ENCODE assay signal across 8 mouse cellular contexts in the genomic region with DNA sequence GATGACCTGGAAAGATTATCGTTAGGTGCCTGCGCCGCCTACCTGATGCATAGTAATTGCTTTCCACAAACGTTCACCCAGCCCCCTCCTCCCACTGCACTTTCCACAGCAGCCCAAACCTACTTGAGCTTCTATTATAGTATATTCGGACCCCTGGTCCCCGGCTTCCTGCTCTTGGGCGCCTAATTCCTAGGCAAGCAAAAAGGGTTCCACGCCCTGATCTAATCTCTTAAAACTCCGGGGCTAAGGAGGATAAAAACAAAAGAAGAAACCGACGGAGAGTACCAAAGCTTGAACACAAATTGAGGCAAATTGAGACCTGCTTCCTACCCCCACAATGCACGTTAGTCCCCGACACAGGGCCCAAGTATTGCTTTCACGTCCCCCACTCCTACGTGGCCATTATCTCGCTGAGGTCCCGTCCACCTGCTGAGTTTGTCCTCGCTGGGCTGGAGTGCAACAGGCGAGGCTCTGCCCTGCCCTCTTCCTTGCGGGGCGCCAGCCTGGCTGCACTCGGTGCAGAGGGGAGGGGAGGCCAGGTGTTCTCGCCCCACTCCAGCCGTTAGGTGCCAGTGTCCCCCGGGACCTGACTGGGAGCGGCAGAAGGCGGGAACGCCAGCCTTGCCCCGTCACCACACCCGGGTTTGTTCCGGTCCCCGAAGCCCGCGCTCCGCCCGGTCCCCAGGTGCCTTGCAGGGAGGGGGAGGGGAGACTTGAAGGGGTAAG. TPM values are rescaled to one million over a fixed set of nuclear protein-coding genes. Genes with fewer than 3 reads are reported as not detected.
DNase-seq lines count a peak whose midpoint lies in the region; ATAC-seq and TF ChIP-seq lines count a peak whose summit lies in the region.

No protein-coding gene starts in this region.

- peak overlapping the region; percentile 67 for H3K9ac ChIP-seq in kidney, embryonic 16.5 days (replicated peaks; ENCODE audit: low read length)
- H3K9ac ChIP-seq in heart, embryonic 14.5 days (ENCODE audit: low read length): peak overlapping the region; percentile 74
- peak overlapping the region; percentile 98 for H3K9ac ChIP-seq in liver, embryonic 14.5 days (replicated peaks)
- peak overlapping the region; percentile 53 for H3K9ac ChIP-seq in neural tube, embryonic 14.5 days (replicated peaks; ENCODE audit: low read depth, low read length)

- peak overlapping the region; percentile 87 for H3K27ac ChIP-seq in kidney, embryonic 16.5 days (ENCODE audit: low read length)
- peak overlapping the region in 1 of 2 experiments; percentile 87; a peak in 1 of 4 replicates for H3K27ac ChIP-seq in heart, embryonic 14.5 days (replicated peaks in 1 of 2; ENCODE audit: control insufficient read depth in 1 of 2, insufficient read depth in 1 of 2, low read depth in 2 of 2, low read length in 2 of 2)
- peak overlapping the region; percentile 56 for H3K27ac ChIP-seq in liver, embryonic 14.5 days
- no peak overlapping the region for H3K27ac ChIP-seq in neural tube, embryonic 14.5 days (ENCODE audit: low read depth, low read length)

- TF ChIP-seq CTCF in liver, embryonic 14.5 days (IDR thresholded peaks at IDR 0.05; ENCODE audit: low read depth): no peak; the same call in 1 of the 2 replicates

- H3K36me3 ChIP-seq in kidney, embryonic 16.5 days (ENCODE audit: insufficient read depth, low read length): peaks cover 12% of the 10 kb centered on the region
- H3K36me3 ChIP-seq in heart, embryonic 14.5 days (ENCODE audit: control insufficient read depth, insufficient read depth, low read length): peaks cover 16% of the 10 kb centered on the region
- H3K36me3 ChIP-seq in liver, embryonic 14.5 days (replicated peaks; ENCODE audit: control insufficient read depth, insufficient read depth, low read depth): peaks cover 37% of the 10 kb centered on the region
- H3K36me3 ChIP-seq in neural tube, embryonic 14.5 days (ENCODE audit: control insufficient read depth, insufficient read depth, low read length): no peaks in the 10 kb centered on the region

- H3K4me3 ChIP-seq in kidney, embryonic 16.5 days (ENCODE audit: low read length): peak overlapping the region; percentile 64
- peak overlapping the region; percentile 52 to 63 for H3K4me3 ChIP-seq in heart, embryonic 14.5 days (ENCODE audit: control insufficient read depth in 1 of 2, insufficient read depth in 1 of 2, low read depth in 1 of 2, low read length in 2 of 2)
- H3K4me3 ChIP-seq in liver, embryonic 14.5 days (ENCODE audit: insufficient read depth in 1 of 2, low read depth in 2 of 2, low read length in 2 of 2): peak overlapping the region; percentile 78 to 97
- H3K4me3 ChIP-seq in neural tube, embryonic 14.5 days (ENCODE audit: low read depth, low read length): peak overlapping the region; percentile 29

- H3K9me3 ChIP-seq in kidney, embryonic 16.5 days (ENCODE audit: low read length): no peaks in the 10 kb centered on the region
- H3K9me3 ChIP-seq in heart, embryonic 14.5 days (ENCODE audit: control insufficient read depth, low read length): no peaks in the 10 kb centered on the region
- H3K9me3 ChIP-seq in liver, embryonic 14.5 days (ENCODE audit: control insufficient read depth, low read length): no peaks in the 10 kb centered on the region
- no peaks in the 10 kb centered on the region for H3K9me3 ChIP-seq in neural tube, embryonic 14.5 days (ENCODE audit: control insufficient read depth, low read length)

- peaks cover 36% of the 10 kb centered on the region for H3K4me1 ChIP-seq in kidney, embryonic 16.5 days (ENCODE audit: insufficient read depth, low read length)
- peaks cover 35 to 49% of the 10 kb centered on the region in 2 experiments for H3K4me1 ChIP-seq in heart, embryonic 14.5 days (ENCODE audit: control insufficient read depth in 2 of 2, insufficient read depth in 2 of 2, low read length in 2 of 2)
- H3K4me1 ChIP-seq in liver, embryonic 14.5 days (replicated peaks; ENCODE audit: control insufficient read depth in 2 of 2, insufficient read depth in 2 of 2, low read length in 1 of 2): peaks cover 14 to 25% of the 10 kb centered on the region in 2 experiments
- H3K4me1 ChIP-seq in neural tube, embryonic 14.5 days (ENCODE audit: control insufficient read depth, insufficient read depth, low read length): peaks cover 14% of the 10 kb centered on the region

- no peaks in the 10 kb centered on the region for H3K27me3 ChIP-seq in kidney, embryonic 16.5 days (ENCODE audit: insufficient read depth, low read length)
- H3K27me3 ChIP-seq in heart, embryonic 14.5 days (ENCODE audit: control insufficient read depth, insufficient read depth, low read length): no peaks in the 10 kb centered on the region
- no peaks in the 10 kb centered on the region for H3K27me3 ChIP-seq in liver, embryonic 14.5 days (ENCODE audit: control insufficient read depth, insufficient read depth, low read length)
- no peaks in the 10 kb centered on the region for H3K27me3 ChIP-seq in neural tube, embryonic 14.5 days (ENCODE audit: control insufficient read depth, insufficient read depth, low read length)

- peak overlapping the region; percentile 93 for H3K4me2 ChIP-seq in kidney, embryonic 16.5 days (replicated peaks; ENCODE audit: low read depth, low read length)
- peak overlapping the region; percentile 97 for H3K4me2 ChIP-seq in heart, embryonic 14.5 days (ENCODE audit: low read length)
- peak overlapping the region; percentile 91 for H3K4me2 ChIP-seq in liver, embryonic 14.5 days (ENCODE audit: low read depth)
- H3K4me2 ChIP-seq in neural tube, embryonic 14.5 days (ENCODE audit: low read depth, low read length): peak overlapping the region; percentile 68

- DNase-seq in kidney, postnatal 14 days: no peak
- DNase-seq in T-cell, adult 2 months (ENCODE audit: low spot score): peak; percentile 26
- DNase-seq in liver, embryonic 14.5 days (ENCODE audit: low read depth in 3 of 3, low spot score in 3 of 3): no peak
- DNase-seq in ovary, postnatal 10 days (ENCODE audit: low spot score): no peak
- no peak for DNase-seq in urinary bladder, adult 18-20 months (ENCODE audit: low spot score in 2 of 2)

- peak; percentile 37 for ATAC-seq in kidney, embryonic 16.5 days (ENCODE audit: low FRiP score, low TSS enrichment)
- peak; percentile 31 for ATAC-seq in heart, embryonic 14.5 days (ENCODE audit: insufficient number of reproducible peaks, insufficient read depth, low FRiP score, low read depth)
- peak; percentile 70 for ATAC-seq in liver, embryonic 14.5 days (ENCODE audit: insufficient read depth)
- ATAC-seq in neural tube, embryonic 14.5 days (ENCODE audit: low read depth): no peak

- TF ChIP-seq EP300 in liver, embryonic 14.5 days (IDR thresholded peaks at IDR 0.05; ENCODE audit: low read depth): 0 out of 2 replicates have a peak, but pooled peaks have one; percentile 26

- WGBS in kidney, embryonic 16.5 days: 2% methylated on average over 28 of the region's 36 CpGs
- WGBS in heart, embryonic 14.5 days: 3% methylated on average over 36 of the region's 36 CpGs
- 1% methylated on average over 34 of the region's 36 CpGs for WGBS in liver, embryonic 14.5 days (ENCODE audit: insufficient replicate concordance)
- WGBS in neural tube, embryonic 14.5 days: 3% methylated on average over 32 of the region's 36 CpGs

RNA-seq across cellular contexts. Expression of a gene that starts 0.6 kb away (rescaled TPM):
- polyA plus RNA-seq in kidney, embryonic 16.5 days (2015; fragmentation: Nextera tagmentation; extraction: Ambion mirVana): 221 and 250 TPM in 2 replicates
- 127 and 130 TPM in 2 replicates for polyA plus RNA-seq in heart, embryonic 14.5 days (2014; fragmentation: Nextera tagmentation; extraction: Ambion mirVana)
- 329 and 337 TPM in 2 replicates for polyA plus RNA-seq in liver, embryonic 14.5 days (2012; rRNA removed)
- 556 and 628 TPM in 2 replicates for polyA plus RNA-seq in liver, embryonic 14.5 days (2014; fragmentation: Nextera tagmentation; extraction: Ambion mirVana)
- polyA plus RNA-seq in neural tube, embryonic 14.5 days (2014; fragmentation: Nextera tagmentation; extraction: Ambion mirVana): 47.8 and 58.3 TPM in 2 replicates

RNA-seq across cellular contexts. Expression of a gene that starts 19.8 kb away (rescaled TPM):
- polyA plus RNA-seq in kidney, embryonic 16.5 days (2015; fragmentation: Nextera tagmentation; extraction: Ambion mirVana): 0.09 and 0.14 TPM in 2 replicates
- polyA plus RNA-seq in heart, embryonic 14.5 days (2014; fragmentation: Nextera tagmentation; extraction: Ambion mirVana): 0.08 TPM in 2 replicates
- polyA plus RNA-seq in liver, embryonic 14.5 days (2012; rRNA removed): 0.02 TPM in 1 of 2 replicates, not detected in the other
- polyA plus RNA-seq in liver, embryonic 14.5 days (2014; fragmentation: Nextera tagmentation; extraction: Ambion mirVana): not detected in 2 replicates
- polyA plus RNA-seq in neural tube, embryonic 14.5 days (2014; fragmentation: Nextera tagmentation; extraction: Ambion mirVana): not detected in 2 replicates

RNA-seq across cellular contexts. Expression of a gene that starts 22.2 kb away (rescaled TPM):
- 0.50 and 0.60 TPM in 2 replicates for polyA plus RNA-seq in kidney, embryonic 16.5 days (2015; fragmentation: Nextera tagmentation; extraction: Ambion mirVana)
- 0.15 TPM in 1 of 2 replicates, not detected in the other for polyA plus RNA-seq in heart, embryonic 14.5 days (2014; fragmentation: Nextera tagmentation; extraction: Ambion mirVana)
- 0.58 and 0.64 TPM in 2 replicates for polyA plus RNA-seq in liver, embryonic 14.5 days (2012; rRNA removed)
- polyA plus RNA-seq in liver, embryonic 14.5 days (2014; fragmentation: Nextera tagmentation; extraction: Ambion mirVana): 2.0 and 2.3 TPM in 2 replicates
- 2.4 and 4.2 TPM in 2 replicates for polyA plus RNA-seq in neural tube, embryonic 14.5 days (2014; fragmentation: Nextera tagmentation; extraction: Ambion mirVana)

RNA-seq across cellular contexts. Expression of a gene that starts 44.3 kb away (rescaled TPM):
- 23.4 and 26.3 TPM in 2 replicates for polyA plus RNA-seq in kidney, embryonic 16.5 days (2015; fragmentation: Nextera tagmentation; extraction: Ambion mirVana)
- polyA plus RNA-seq in heart, embryonic 14.5 days (2014; fragmentation: Nextera tagmentation; extraction: Ambion mirVana): 22.8 and 26.6 TPM in 2 replicates
- 6.0 and 9.4 TPM in 2 replicates for polyA plus RNA-seq in liver, embryonic 14.5 days (2012; rRNA removed)
- 13.9 and 14.7 TPM in 2 replicates for polyA plus RNA-seq in liver, embryonic 14.5 days (2014; fragmentation: Nextera tagmentation; extraction: Ambion mirVana)
- polyA plus RNA-seq in neural tube, embryonic 14.5 days (2014; fragmentation: Nextera tagmentation; extraction: Ambion mirVana): 15.2 and 18.1 TPM in 2 replicates

Comparison
In these comparisons a context has a peak if more than half of its experiments do, and no peak if none do; other contexts are left out.
1. H3K4me3 ChIP-seq: peak in every context shown above with its lines; median percentile 88 in liver, embryonic 14.5 days; 64 in kidney, embryonic 16.5 days; 58 in heart, embryonic 14.5 days; 29 in neural tube, embryonic 14.5 days.